Mouse (Mus musculus) thymus, adult 2 months (tissue): ENCODE measurements around the gene Mpzl1. TPM values are rescaled to one million over a fixed set of nuclear protein-coding genes. Genes with fewer than 3 reads are reported as not detected.

Experiments
- DNase-seq: peaks from one replicate; pipeline ENCODE4 v3.0.0; 2021
- H3K27ac ChIP-seq: fragments of 200-500 bp; 2 replicates; pipeline ENCODE4 v1.5.1; 2012; ENCODE audit warnings: low read length, control low read depth; ENCODE audit not compliant: control insufficient read depth, insufficient read depth
- H3K27me3 ChIP-seq: fragments of 200-500 bp; 2 replicates; pipeline ENCODE4 v1.6.1; 2012; ENCODE audit warnings: mild to moderate bottlenecking, low read length, moderate library complexity, mixed read lengths; ENCODE audit not compliant: control insufficient read depth, insufficient read depth
- H3K36me3 ChIP-seq: fragments of 200-500 bp; 2 replicates; pipeline ENCODE4 v1.6.1; 2012; ENCODE audit warnings: mild to moderate bottlenecking, low read length, moderate library complexity; ENCODE audit not compliant: control insufficient read depth, insufficient read depth
- H3K4me1 ChIP-seq: fragments of 200-500 bp; replicated peaks from 2 replicates; pipeline ENCODE4 v1.6.1; 2012; ENCODE audit warnings: low read length; ENCODE audit not compliant: control insufficient read depth, insufficient read depth
- H3K4me3 ChIP-seq: fragments of 200-500 bp; 2 replicates; pipeline ENCODE4 v1.5.1; 2012; ENCODE audit warnings: mild to moderate bottlenecking, low read length, control low read depth, moderate library complexity; ENCODE audit not compliant: control insufficient read depth, insufficient read depth
- CTCF ChIP-seq: fragments of 200-500 bp; IDR thresholded peaks from 2 replicates; pipeline ENCODE4 v1.5.1; 2012; ENCODE audit warnings: mild to moderate bottlenecking, control low read depth, low read length, moderate library complexity, borderline replicate concordance; ENCODE audit not compliant: control insufficient read depth, poor library complexity, insufficient read depth; ENCODE audit errors: extremely low read depth
- POLR2A ChIP-seq: fragments of 200-500 bp; IDR thresholded peaks from 2 replicates; pipeline ENCODE4 v1.6.1; 2012; ENCODE audit warnings: mild to moderate bottlenecking, low read length, control low read depth, moderate library complexity; ENCODE audit not compliant: control insufficient read depth, poor library complexity, insufficient read depth; ENCODE audit errors: extremely low read depth
- WGBS: fragments of 180-500 bp; shearing (Covaris S2); methylation state at CpG from one replicate; pipeline ENCODE4 v1.1.7; 2018; 5-methylcytosine and 5-hydroxymethylcytosine counted together
- polyA plus RNA-seq: library from polyadenylated mRNA; depleted of rRNA; stranded (reverse); fragments of >200 nt; gene quantifications from 2 replicates; pipeline ENCODE4 v1.2.3, GENCODE M21; 2012

Gene Mpzl1
- polyA plus RNA-seq, 1 experiment: 5.9 TPM

- Histone ChIP-seq H3K4me1 (0 out of 2 replicates have a peak, but pooled peaks cover 3% of the 10 kb centered on the region), H3K36me3 (peaks cover 56% of the 10 kb centered on the region), H3K27ac (no peak overlapping the region), H3K4me3 (no peak overlapping the region), H3K27me3 (no peaks in the 10 kb centered on the region)
- no peak for DNase-seq
- WGBS: 89% methylated on average over 6 of the region's 6 CpGs
- TF ChIP-seq CTCF (no peak), POLR2A (no peak)
Measured at GRCm38 (mm10) chr1:165666944-165667343, 32.6 kb upstream of the Mpzl1 start.

GRCm38 (mm10) chr1:165665758-165666157, 31.4 kb upstream of the Mpzl1 start:
- H3K27ac ChIP-seq: no peak overlapping the region
- TF ChIP-seq CTCF (no peak), POLR2A (no peak)
- no peaks in the 10 kb centered on the region for H3K27me3 ChIP-seq
- no peak for DNase-seq
- H3K4me3 ChIP-seq: no peak overlapping the region
- H3K4me1 ChIP-seq: 0 out of 2 replicates have a peak, but pooled peaks cover 3% of the 10 kb centered on the region
- WGBS: 95% methylated on average over 5 of the region's 5 CpGs
- H3K36me3 ChIP-seq: peaks cover 65% of the 10 kb centered on the region

GRCm38 (mm10) chr1:165663277-165663676, 28.9 kb upstream of the Mpzl1 start:
- TF ChIP-seq POLR2A: no peak
- no peak for TF ChIP-seq CTCF
- Histone ChIP-seq H3K27me3 (no peaks in the 10 kb centered on the region), H3K4me3 (no peak overlapping the region), H3K27ac (no peak overlapping the region), H3K4me1 (0 out of 2 replicates have a peak, but pooled peaks cover 3% of the 10 kb centered on the region), H3K36me3 (peaks cover 68% of the 10 kb centered on the region)
- no peak for DNase-seq
- 91% methylated on average over 16 of the region's 16 CpGs for WGBS

GRCm38 (mm10) chr1:165662426-165663192, 28.3 kb upstream of the Mpzl1 start:
- DNase-seq: no peak
- H3K4me1 ChIP-seq: 0 out of 2 replicates have a peak, but pooled peaks cover 3% of the 10 kb centered on the region
- WGBS: 94% methylated on average over 15 of the region's 15 CpGs
- no peak overlapping the region for H3K27ac ChIP-seq
- H3K27me3 ChIP-seq: no peaks in the 10 kb centered on the region; the same call in 1 of the 2 replicates
- no peak overlapping the region for H3K4me3 ChIP-seq
- TF ChIP-seq POLR2A (no peak), CTCF (no peak)
- H3K36me3 ChIP-seq: peaks cover 71% of the 10 kb centered on the region

- Histone ChIP-seq H3K4me1 (no peaks in the 10 kb centered on the region), H3K27me3 (no peaks in the 10 kb centered on the region; the same call in 1 of the 2 replicates), H3K27ac (no peak overlapping the region; the same call in 1 of the 2 replicates), H3K36me3 (peaks cover 77% of the 10 kb centered on the region), H3K4me3 (no peak overlapping the region)
- WGBS: 96% methylated on average over 6 of the region's 6 CpGs
- TF ChIP-seq POLR2A: no peak
- TF ChIP-seq CTCF: no peak
- DNase-seq: no peak
Measured at GRCm38 (mm10) chr1:165661725-165662124, 27.4 kb upstream of the Mpzl1 start.

GRCm38 (mm10) chr1:165661191-165661590, 26.9 kb upstream of the Mpzl1 start:
- H3K4me1 ChIP-seq: no peaks in the 10 kb centered on the region
- H3K27me3 ChIP-seq: no peaks in the 10 kb centered on the region; the same call in 1 of the 2 replicates
- H3K4me3 ChIP-seq: no peak overlapping the region
- no peak for DNase-seq
- TF ChIP-seq CTCF (no peak), POLR2A (no peak)
- peaks cover 82% of the 10 kb centered on the region for H3K36me3 ChIP-seq
- 81% methylated on average over 3 of the region's 3 CpGs for WGBS
- no peak overlapping the region for H3K27ac ChIP-seq

GRCm38 (mm10) chr1:165660774-165661173, 26.4 kb upstream of the Mpzl1 start:
- Histone ChIP-seq H3K4me3 (no peak overlapping the region), H3K36me3 (peaks cover 85% of the 10 kb centered on the region), H3K27me3 (no peaks in the 10 kb centered on the region; the same call in 1 of the 2 replicates), H3K4me1 (no peaks in the 10 kb centered on the region), H3K27ac (no peak overlapping the region)
- 63% methylated on average over 4 of the region's 4 CpGs for WGBS
- TF ChIP-seq POLR2A: no peak
- no peak for TF ChIP-seq CTCF
- DNase-seq: peak; percentile 66
